Mouse (Mus musculus) heart, adult 2 months (tissue): ENCODE data around the gene Rap1gap2. TPM values are rescaled to one million over a fixed set of nuclear protein-coding genes. Genes with fewer than 3 reads are reported as not detected.

Source experiments
- DNase-seq, 2 experiments: peaks; one replicate each; pipeline ENCODE4 v3.0.0; 2021
- H3K27ac ChIP-seq: fragments of 200-600 bp; 2 replicates; pipeline ENCODE4 v1.8.1; 2022
- H3K27me3 ChIP-seq: fragments of 200-500 bp; 2 replicates; pipeline ENCODE4 v1.6.1; 2012; ENCODE audit warnings: mild to moderate bottlenecking, low read length, inconsistent platforms, mixed read lengths; ENCODE audit not compliant: control insufficient read depth, insufficient read depth
- H3K36me3 ChIP-seq: fragments of 200-500 bp; 2 replicates; pipeline ENCODE4 v1.6.1; 2012; ENCODE audit warnings: low read length, inconsistent platforms; ENCODE audit not compliant: control insufficient read depth, insufficient read depth
- H3K4me1 ChIP-seq: fragments of 200-500 bp; 2 replicates; pipeline ENCODE4 v1.6.1; 2011; ENCODE audit warnings: low read length; ENCODE audit not compliant: control insufficient read depth, insufficient read depth
- H3K4me3 ChIP-seq: fragments of 200-600 bp; 2 replicates; pipeline ENCODE4 v1.8.1; 2022
- H3K79me2 ChIP-seq: fragments of 200-500 bp; replicated peaks from 2 replicates; pipeline ENCODE4 v1.6.1; 2012; ENCODE audit warnings: mild to moderate bottlenecking, inconsistent platforms, low read length, moderate library complexity, mixed read lengths; ENCODE audit not compliant: control insufficient read depth, insufficient read depth
- H3K9ac ChIP-seq: fragments of 200-500 bp; 2 replicates; pipeline ENCODE4 v1.6.1; 2012; ENCODE audit warnings: low read depth, mild to moderate bottlenecking, control low read depth, inconsistent platforms, low read length, mixed read lengths
- CTCF ChIP-seq: fragments of 200-600 bp; IDR thresholded peaks from 2 replicates; pipeline ENCODE4 v1.8.1; 2022; ENCODE audit warnings: antibody characterized with exemption, mild to moderate bottlenecking, moderate library complexity
- EP300 ChIP-seq: fragments of 200-500 bp; IDR thresholded peaks from 2 replicates; pipeline ENCODE4 v1.6.1; 2011; ENCODE audit warnings: low read depth, low read length, control low read depth; ENCODE audit not compliant: insufficient read depth
- POLR2A ChIP-seq: fragments of 200-500 bp; IDR thresholded peaks from 2 replicates; pipeline ENCODE4 v1.6.1; 2011; ENCODE audit warnings: mild to moderate bottlenecking, low read depth, low read length, control low read depth; ENCODE audit not compliant: insufficient read depth
- WGBS: fragments of 180-500 bp; shearing (Covaris S2); methylation state at CpG from one replicate; pipeline ENCODE4 v1.1.7; 2018; 5-methylcytosine and 5-hydroxymethylcytosine counted together
- intact Hi-C: fragments of 180-260 bp; cut with DNase I; formaldehyde crosslinking; loops from one replicate; pipeline ENCODE4 v1.15.1; 2025
- polyA plus RNA-seq: library from polyadenylated mRNA; depleted of rRNA; stranded (reverse); fragments of >200 nt; gene quantifications from 2 replicates; pipeline ENCODE4 v1.2.3, GENCODE M21; 2012
- total RNA-seq, 2 experiments: library from RNA; stranded (reverse); gene quantifications; 2 replicates each; pipeline ENCODE4 v1.2.3; 2021

Gene Rap1gap2
- total and polyA plus RNA-seq, 3 experiments = 43.9 to 88.9 (median 82.7) TPM

GRCm38 (mm10) chr11:74457194-74457593, 153.5 kb downstream of the Rap1gap2 start:
- 80% methylated on average over 10 of the region's 10 CpGs for WGBS
- H3K27me3 ChIP-seq = no peaks in the 10 kb centered on the region
- DNase-seq = no peak
- no peaks in the 10 kb centered on the region; the same call in 1 of the 2 replicates for H3K79me2 ChIP-seq
- H3K4me1 ChIP-seq = peaks cover 4% of the 10 kb centered on the region; the same call in 1 of the 2 replicates
- intact Hi-C loops = no loop called here
- H3K27ac ChIP-seq = no peak overlapping the region; the same call in 1 of the 2 replicates
- H3K4me3 ChIP-seq = no peak overlapping the region
- TF ChIP-seq CTCF (no peak), EP300 (no peak), POLR2A (no peak)
- H3K9ac ChIP-seq = no peak overlapping the region
- no peaks in the 10 kb centered on the region for H3K36me3 ChIP-seq

GRCm38 (mm10) chr11:74448556-74448955, 162.2 kb downstream of the Rap1gap2 start:
- no peaks in the 10 kb centered on the region; the same call in none of the 2 replicates for H3K36me3 ChIP-seq
- peak; percentile 45 to 64 for DNase-seq
- intact Hi-C loops = no loop called here
- H3K27me3 ChIP-seq = no peaks in the 10 kb centered on the region
- no peak overlapping the region for H3K9ac ChIP-seq
- H3K79me2 ChIP-seq = no peaks in the 10 kb centered on the region
- peak overlapping the region; percentile 64 for H3K27ac ChIP-seq
- TF ChIP-seq EP300 (0 out of 2 replicates have a peak, but pooled peaks have one; percentile 12), POLR2A (no peak)
- H3K4me1 ChIP-seq = peaks cover 4% of the 10 kb centered on the region; the same call in 1 of the 2 replicates
- no peak overlapping the region for H3K4me3 ChIP-seq
- WGBS = 30% methylated on average over 4 of the region's 4 CpGs

GRCm38 (mm10) chr11:74447991-74448403, 162.7 kb downstream of the Rap1gap2 start:
- intact Hi-C loops = no loop called here
- peak overlapping the region; percentile 64 for H3K27ac ChIP-seq

GRCm38 (mm10) chr11:74445591-74445990, 165.1 kb downstream of the Rap1gap2 start:
- DNase-seq = no peak
- 77% methylated on average over 3 of the region's 3 CpGs for WGBS
- no peak for TF ChIP-seq CTCF
- TF ChIP-seq EP300 = no peak
- no peak for TF ChIP-seq POLR2A
- H3K79me2 ChIP-seq = no peaks in the 10 kb centered on the region
- no peak overlapping the region for H3K27ac ChIP-seq
- intact Hi-C loops = no loop called here
- no peaks in the 10 kb centered on the region; the same call in none of the 2 replicates for H3K36me3 ChIP-seq
- H3K4me1 ChIP-seq = peaks cover 4% of the 10 kb centered on the region; the same call in 1 of the 2 replicates
- H3K27me3 ChIP-seq = no peaks in the 10 kb centered on the region
- no peak overlapping the region for H3K4me3 ChIP-seq
- no peak overlapping the region for H3K9ac ChIP-seq

More at GRCm38 (mm10) chr11:74447991-74448403, 162.7 kb downstream of the Rap1gap2 start:
- no peaks in the 10 kb centered on the region for H3K79me2 ChIP-seq
- no peaks in the 10 kb centered on the region for H3K27me3 ChIP-seq
- 65% methylated on average over 6 of the region's 6 CpGs for WGBS
- H3K9ac ChIP-seq = peak overlapping the region; percentile 12; the same call in 1 of the 2 replicates
- no peak overlapping the region for H3K4me3 ChIP-seq
- DNase-seq = peak in 1 of 2 experiments; percentile 20
- H3K36me3 ChIP-seq = no peaks in the 10 kb centered on the region; the same call in none of the 2 replicates
- TF ChIP-seq EP300 (no peak), POLR2A (no peak), CTCF (no peak)
- peaks cover 4% of the 10 kb centered on the region; the same call in 1 of the 2 replicates for H3K4me1 ChIP-seq

- Histone ChIP-seq H3K9ac (no peak overlapping the region), H3K4me1 (peaks cover 4% of the 10 kb centered on the region; the same call in 1 of the 2 replicates), H3K79me2 (no peaks in the 10 kb centered on the region), H3K36me3 (no peaks in the 10 kb centered on the region; the same call in none of the 2 replicates), H3K27me3 (no peaks in the 10 kb centered on the region), H3K4me3 (no peak overlapping the region), H3K27ac (no peak overlapping the region)
- 70% methylated on average over 5 of the region's 5 CpGs for WGBS
- DNase-seq = no peak
- intact Hi-C loops = no loop called here
- TF ChIP-seq EP300 = no peak
- no peak for TF ChIP-seq CTCF
- no peak for TF ChIP-seq POLR2A
Measured at GRCm38 (mm10) chr11:74443924-74444256, 166.8 kb downstream of the Rap1gap2 start.

GRCm38 (mm10) chr11:74443147-74443923, 167.4 kb downstream of the Rap1gap2 start:
- H3K79me2 ChIP-seq = no peaks in the 10 kb centered on the region
- no peak overlapping the region for H3K4me3 ChIP-seq
- peak in 1 of 2 experiments; percentile 3 for DNase-seq
- H3K27me3 ChIP-seq = no peaks in the 10 kb centered on the region
- intact Hi-C loops = no loop called here
- H3K36me3 ChIP-seq = no peaks in the 10 kb centered on the region; the same call in none of the 2 replicates
- H3K27ac ChIP-seq = no peak overlapping the region
- WGBS = 83% methylated on average over 6 of the region's 6 CpGs
- peaks cover 5% of the 10 kb centered on the region for H3K4me1 ChIP-seq
- no peak for TF ChIP-seq CTCF
- TF ChIP-seq EP300 = no peak
- TF ChIP-seq POLR2A = no peak
- H3K9ac ChIP-seq = no peak overlapping the region
